Mouse (Mus musculus) ES-E14 (cell line): ENCODE results near the gene Slc35f5. TPM values are rescaled to one million over a fixed set of nuclear protein-coding genes. Genes with fewer than 3 reads are reported as not detected.

ENCODE experiments used
- DNase-seq: peaks from one replicate; pipeline ENCODE4 v3.0.0-alpha.2; 2013; ENCODE audit warnings: low read depth, low spot score
- H3K27ac ChIP-seq: 2 replicates; pipeline ENCODE4 v1.5.1; 2012; ENCODE audit warnings: low read depth, mild to moderate bottlenecking, low read length, moderate library complexity, mixed read lengths; ENCODE audit not compliant: poor library complexity, insufficient read depth, severe bottlenecking
- H3K36me3 ChIP-seq: 2 replicates; pipeline ENCODE4 v1.6.1; 2012; ENCODE audit warnings: mild to moderate bottlenecking, low read length, moderate library complexity, mixed read lengths; ENCODE audit not compliant: control insufficient read depth, poor library complexity, insufficient read depth, severe bottlenecking
- H3K4me1 ChIP-seq, 2 experiments: fragments of 150-350 bp in 1 of 2; sonication (generic) in 1 of 2; 2 replicates each; pipeline ENCODE4 v1.6.1; 2012; ENCODE audit warnings: low read length in 2 of 2, mild to moderate bottlenecking in 1 of 2, mixed read lengths in 1 of 2; ENCODE audit not compliant: control insufficient read depth in 2 of 2, insufficient read depth in 2 of 2, poor library complexity in 1 of 2
- H3K4me3 ChIP-seq, 2 experiments: fragments of 150-350 bp in 1 of 2; sonication (generic) in 1 of 2; 2 replicates each; pipeline ENCODE4 v1.5.1; 2012; ENCODE audit warnings: low read length in 2 of 2, low read depth in 1 of 2, mild to moderate bottlenecking in 1 of 2, mixed read lengths in 1 of 2; ENCODE audit not compliant: insufficient read depth in 1 of 2, poor library complexity in 1 of 2, severe bottlenecking in 1 of 2
- H3K9ac ChIP-seq: 2 replicates; pipeline ENCODE4 v1.6.1; 2012; ENCODE audit warnings: low read depth, mild to moderate bottlenecking, low read length, mixed read lengths; ENCODE audit not compliant: poor library complexity, insufficient read depth, severe bottlenecking
- H3K9me3 ChIP-seq: fragments of 150-350 bp; sonication (generic); 2 replicates; pipeline ENCODE4 v1.6.1; 2012; ENCODE audit warnings: low read depth, mild to moderate bottlenecking, low read length; ENCODE audit not compliant: control insufficient read depth, insufficient read depth
- CHD2 ChIP-seq: IDR thresholded peaks from 2 replicates; pipeline ENCODE4 v1.6.1; 2014; ENCODE audit warnings: mild to moderate bottlenecking, low read depth, low read length, inconsistent platforms
- HCFC1 ChIP-seq: IDR thresholded peaks from 2 replicates; pipeline ENCODE4 v1.6.1; 2012; ENCODE audit warnings: low read length, inconsistent platforms, borderline replicate concordance; ENCODE audit not compliant: insufficient read depth
- MAFK ChIP-seq: IDR thresholded peaks from 2 replicates; pipeline ENCODE4 v1.6.1; 2014; ENCODE audit warnings: mild to moderate bottlenecking, low read depth, low read length, inconsistent platforms; ENCODE audit not compliant: insufficient read depth
- ZC3H11A ChIP-seq: IDR thresholded peaks from 2 replicates; pipeline ENCODE4 v1.6.1; 2012; ENCODE audit warnings: low read depth, mild to moderate bottlenecking, inconsistent platforms, low read length, borderline replicate concordance
- ZNF384 ChIP-seq: IDR thresholded peaks from 2 replicates; pipeline ENCODE4 v1.6.1; 2012; ENCODE audit warnings: low read depth, low read length, inconsistent platforms
- in situ Hi-C, 2 experiments: fragments of 600-800 bp; cut with MboI; formaldehyde crosslinking; loops; one replicate each; pipeline ENCODE4 v1.15.1; 2025; ENCODE audit warnings: low sequenced_read_pairs in 2 of 2, inconsistent platforms in 1 of 2; ENCODE audit not compliant: unreplicated experiment in 2 of 2
- total RNA-seq: library from RNA; depleted of rRNA; stranded (reverse); fragments of 300-350 nt; gene quantifications from 2 replicates; pipeline ENCODE4 v1.2.3, GENCODE M21; 2012

The Slc35f5 gene
- total RNA-seq, 1 experiment, result 22.2 TPM

- no peak overlapping the region for H3K9ac ChIP-seq
- TF ChIP-seq HCFC1 (no peak), ZNF384 (no peak), ZC3H11A (no peak), CHD2 (no peak), MAFK (no peak)
- no peaks in the 10 kb centered on the region for H3K9me3 ChIP-seq
- in situ Hi-C loops, result no loop called here
- peaks cover 10 to 12% of the 10 kb centered on the region in 2 experiments for H3K4me1 ChIP-seq
- H3K36me3 ChIP-seq, result no peaks in the 10 kb centered on the region
- H3K27ac ChIP-seq, result no peak overlapping the region
- DNase-seq, result no peak
- no peak overlapping the region for H3K4me3 ChIP-seq
Observed at GRCm38 (mm10) chr1:125537131-125537530, 23.3 kb upstream of the Slc35f5 start.

- TF ChIP-seq MAFK (no peak), ZC3H11A (no peak), CHD2 (no peak), HCFC1 (no peak), ZNF384 (no peak)
- Histone ChIP-seq H3K9ac (no peak overlapping the region), H3K4me3 (no peak overlapping the region), H3K9me3 (no peaks in the 10 kb centered on the region), H3K4me1 (peaks cover 6 to 7% of the 10 kb centered on the region in 2 experiments), H3K27ac (no peak overlapping the region), H3K36me3 (no peaks in the 10 kb centered on the region)
- no peak for DNase-seq
- in situ Hi-C loops, result no loop called here
Observed at GRCm38 (mm10) chr1:125537776-125538175, 22.6 kb upstream of the Slc35f5 start.

- TF ChIP-seq ZNF384 (no peak), ZC3H11A (no peak)
Observed at GRCm38 (mm10) chr1:125539312-125539711, 21.1 kb upstream of the Slc35f5 start.

GRCm38 (mm10) chr1:125542008-125542999 is 18.1 kb upstream of the Slc35f5 start:
- no peak overlapping the region for H3K9ac ChIP-seq
- in situ Hi-C loops, result no loop called here
- TF ChIP-seq MAFK (no peak), CHD2 (no peak), ZNF384 (no peak), HCFC1 (no peak), ZC3H11A (no peak)

More at GRCm38 (mm10) chr1:125539312-125539711, 21.1 kb upstream of the Slc35f5 start:
- Histone ChIP-seq H3K27ac (no peak overlapping the region), H3K9ac (no peak overlapping the region), H3K4me3 (no peak overlapping the region), H3K4me1 (peaks cover 0 to 3% of the 10 kb centered on the region in 2 experiments; a peak in 2 of 4 replicates), H3K36me3 (no peaks in the 10 kb centered on the region), H3K9me3 (no peaks in the 10 kb centered on the region)
- no peak for DNase-seq
- in situ Hi-C loops, result no loop called here

GRCm38 (mm10) chr1:125549872-125550271 is 10.5 kb upstream of the Slc35f5 start:
- Histone ChIP-seq H3K9me3 (no peaks in the 10 kb centered on the region), H3K9ac (no peak overlapping the region), H3K4me3 (no peak overlapping the region), H3K4me1 (no peaks in the 10 kb centered on the region; a peak in 1 of 4 replicates), H3K36me3 (no peaks in the 10 kb centered on the region), H3K27ac (no peak overlapping the region)
- no peak for DNase-seq
- TF ChIP-seq HCFC1, result no peak
- in situ Hi-C loops, result no loop called here

More at GRCm38 (mm10) chr1:125542008-125542999, 18.1 kb upstream of the Slc35f5 start:
- Histone ChIP-seq H3K4me1 (no peaks in the 10 kb centered on the region), H3K4me3 (no peak overlapping the region), H3K36me3 (no peaks in the 10 kb centered on the region), H3K27ac (no peak overlapping the region), H3K9me3 (no peaks in the 10 kb centered on the region)
- DNase-seq, result no peak
